Mouse (Mus musculus) liver, embryonic 14.5 days (tissue): ENCODE data around the gene Sypl2.
A peak's percentile ranks its signal among the peaks of the same experiment; 100 is the strongest.

ENCODE experiments used
- CTCF ChIP-seq: IDR thresholded peaks from 2 replicates; pipeline ENCODE4 v1.5.1; 2016; ENCODE audit warnings: antibody characterized with exemption, low read depth, control low read depth
- EP300 ChIP-seq: IDR thresholded peaks from 2 replicates; pipeline ENCODE4 v1.6.1; 2016; ENCODE audit warnings: antibody characterized with exemption, low read depth

- TF ChIP-seq CTCF (peak; percentile 32), EP300 (no peak)
Observed at GRCm38 (mm10) chr3:108166486-108167211, 59.8 kb downstream of the Sypl2 start.
